Mouse (Mus musculus): ENCODE data around the gene Idh1. TPM values are rescaled to one million over a fixed set of nuclear protein-coding genes. Genes with fewer than 3 reads are reported as not detected.

Gene Idh1
- polyA plus RNA-seq, 1 experiment from 2014 or later, result 292 TPM

GRCm38 (mm10) chr1:65171579-65171978 is 14.7 kb downstream of the Idh1 start:
- Histone ChIP-seq H3K36me3 (ENCODE audit: insufficient read depth, low read length) (peaks cover 47% of the 10 kb centered on the region), H3K9ac (ENCODE audit: low read depth, low read length) (no peak overlapping the region), H3K4me2 (ENCODE audit: low read length) (no peak overlapping the region), H3K4me3 (replicated peaks; ENCODE audit: low read depth, low read length) (no peak overlapping the region), H3K27me3 (ENCODE audit: insufficient read depth, low read length) (no peaks in the 10 kb centered on the region), H3K9me3 (replicated peaks; ENCODE audit: low read length) (no peaks in the 10 kb centered on the region), H3K27ac (no peak overlapping the region), H3K4me1 (replicated peaks; ENCODE audit: insufficient read depth, low read length) (no peaks in the 10 kb centered on the region)
- 93% methylated on average over 4 of the region's 4 CpGs for WGBS
- DNase-seq (ENCODE audit: low spot score) (no peak), ATAC-seq (replicated peaks; ENCODE audit: low FRiP score, low read depth) (no peak)
- no peak for TF ChIP-seq CTCF (IDR thresholded peaks at IDR 0.05; ENCODE audit: low read depth)

- no peak overlapping the region for H3K4me2 ChIP-seq (ENCODE audit: low read length)
- no peak overlapping the region for H3K4me3 ChIP-seq (replicated peaks; ENCODE audit: low read depth, low read length)
- DNase-seq (ENCODE audit: low spot score) (no peak), ATAC-seq (replicated peaks; ENCODE audit: low FRiP score, low read depth) (no peak)
- H3K27ac ChIP-seq, result no peak overlapping the region
- H3K9me3 ChIP-seq (replicated peaks; ENCODE audit: low read length), result no peaks in the 10 kb centered on the region
- no peaks in the 10 kb centered on the region for H3K27me3 ChIP-seq (ENCODE audit: insufficient read depth, low read length)
- H3K36me3 ChIP-seq (ENCODE audit: insufficient read depth, low read length), result peaks cover 58% of the 10 kb centered on the region
- 87% methylated on average over 5 of the region's 5 CpGs for WGBS
- no peaks in the 10 kb centered on the region for H3K4me1 ChIP-seq (replicated peaks; ENCODE audit: insufficient read depth, low read length)
- no peak for TF ChIP-seq CTCF (IDR thresholded peaks at IDR 0.05; ENCODE audit: low read depth)
- no peak overlapping the region for H3K9ac ChIP-seq (ENCODE audit: low read depth, low read length)
These were observed 16.4 kb downstream of the Idh1 start for GRCm38 (mm10) chr1:65169947-65170346.

GRCm38 (mm10) chr1:65169536-65169935 is 16.8 kb downstream of the Idh1 start:
- H3K27me3 ChIP-seq (ENCODE audit: insufficient read depth, low read length), result no peaks in the 10 kb centered on the region
- no peaks in the 10 kb centered on the region for H3K4me1 ChIP-seq (replicated peaks; ENCODE audit: insufficient read depth, low read length)
- DNase-seq (ENCODE audit: low spot score) (no peak), ATAC-seq (replicated peaks; ENCODE audit: low FRiP score, low read depth) (no peak)
- 88% methylated on average over 7 of the region's 7 CpGs for WGBS
- no peak overlapping the region for H3K4me2 ChIP-seq (ENCODE audit: low read length)
- no peak overlapping the region for H3K9ac ChIP-seq (ENCODE audit: low read depth, low read length)
- no peaks in the 10 kb centered on the region for H3K9me3 ChIP-seq (replicated peaks; ENCODE audit: low read length)
- no peak overlapping the region for H3K27ac ChIP-seq
- H3K36me3 ChIP-seq (ENCODE audit: insufficient read depth, low read length), result peaks cover 60% of the 10 kb centered on the region
- no peak for TF ChIP-seq CTCF (IDR thresholded peaks at IDR 0.05; ENCODE audit: low read depth)
- H3K4me3 ChIP-seq (replicated peaks; ENCODE audit: low read depth, low read length), result no peak overlapping the region

- no peak for TF ChIP-seq CTCF (IDR thresholded peaks at IDR 0.05; ENCODE audit: low read depth)
- peaks cover 65% of the 10 kb centered on the region for H3K36me3 ChIP-seq (ENCODE audit: insufficient read depth, low read length)
- H3K9me3 ChIP-seq (replicated peaks; ENCODE audit: low read length), result no peaks in the 10 kb centered on the region
- H3K4me2 ChIP-seq (ENCODE audit: low read length), result no peak overlapping the region
- no peak overlapping the region for H3K9ac ChIP-seq (ENCODE audit: low read depth, low read length)
- no peaks in the 10 kb centered on the region for H3K4me1 ChIP-seq (replicated peaks; ENCODE audit: insufficient read depth, low read length)
- ATAC-seq (replicated peaks; ENCODE audit: low FRiP score, low read depth) (no peak), DNase-seq (ENCODE audit: low spot score) (no peak)
- H3K4me3 ChIP-seq (replicated peaks; ENCODE audit: low read depth, low read length), result no peak overlapping the region
- WGBS, result 71% methylated on average over 1 of the region's 1 CpGs
- no peak overlapping the region for H3K27ac ChIP-seq
- H3K27me3 ChIP-seq (ENCODE audit: insufficient read depth, low read length), result no peaks in the 10 kb centered on the region
These were observed 18.8 kb downstream of the Idh1 start for GRCm38 (mm10) chr1:65167496-65167895.

- no peaks in the 10 kb centered on the region for H3K27me3 ChIP-seq (ENCODE audit: insufficient read depth, low read length)
- no peak overlapping the region for H3K4me3 ChIP-seq (replicated peaks; ENCODE audit: low read depth, low read length)
- no peaks in the 10 kb centered on the region for H3K4me1 ChIP-seq (replicated peaks; ENCODE audit: insufficient read depth, low read length)
- no peak overlapping the region for H3K9ac ChIP-seq (ENCODE audit: low read depth, low read length)
- peak; percentile 54 for TF ChIP-seq CTCF (IDR thresholded peaks at IDR 0.05; ENCODE audit: low read depth)
- ATAC-seq (replicated peaks; ENCODE audit: low FRiP score, low read depth) (no peak), DNase-seq (ENCODE audit: low spot score) (no peak)
- no peaks in the 10 kb centered on the region for H3K9me3 ChIP-seq (replicated peaks; ENCODE audit: low read length)
- H3K36me3 ChIP-seq (ENCODE audit: insufficient read depth, low read length), result peaks cover 57% of the 10 kb centered on the region
- H3K4me2 ChIP-seq (ENCODE audit: low read length), result no peak overlapping the region
- no peak overlapping the region for H3K27ac ChIP-seq
- 100% methylated on average over 1 of the region's 1 CpGs for WGBS
These were observed 24.1 kb downstream of the Idh1 start for GRCm38 (mm10) chr1:65162210-65162609.

GRCm38 (mm10) chr1:65156111-65156510 is 30.2 kb downstream of the Idh1 start:
- 92% methylated on average over 5 of the region's 5 CpGs for WGBS
- H3K27ac ChIP-seq, result no peak overlapping the region
- H3K36me3 ChIP-seq (ENCODE audit: insufficient read depth, low read length), result peaks cover 14% of the 10 kb centered on the region
- no peak overlapping the region for H3K4me3 ChIP-seq (replicated peaks; ENCODE audit: low read depth, low read length)
- DNase-seq (ENCODE audit: low spot score) (no peak), ATAC-seq (replicated peaks; ENCODE audit: low FRiP score, low read depth) (no peak)
- no peaks in the 10 kb centered on the region; the same call in 1 of the 2 replicates for H3K4me1 ChIP-seq (replicated peaks; ENCODE audit: insufficient read depth, low read length)
- no peak overlapping the region for H3K4me2 ChIP-seq (ENCODE audit: low read length)
- no peak for TF ChIP-seq CTCF (IDR thresholded peaks at IDR 0.05; ENCODE audit: low read depth)
- H3K27me3 ChIP-seq (ENCODE audit: insufficient read depth, low read length), result no peaks in the 10 kb centered on the region
- H3K9ac ChIP-seq (ENCODE audit: low read depth, low read length), result no peak overlapping the region
- no peaks in the 10 kb centered on the region for H3K9me3 ChIP-seq (replicated peaks; ENCODE audit: low read length)

- TF ChIP-seq CTCF (IDR thresholded peaks at IDR 0.05; ENCODE audit: low read depth), result no peak
- peak; percentile 94 for ATAC-seq (replicated peaks; ENCODE audit: low FRiP score, low read depth)
- H3K27ac ChIP-seq, result peak overlapping the region; percentile 36; the same call in 1 of the 2 replicates
These were observed 31.5 kb downstream of the Idh1 start for GRCm38 (mm10) chr1:65154814-65155213.

More at GRCm38 (mm10) chr1:65154814-65155213, 31.5 kb downstream of the Idh1 start:
- Histone ChIP-seq H3K36me3 (ENCODE audit: insufficient read depth, low read length) (peaks cover 3% of the 10 kb centered on the region; the same call in 1 of the 2 replicates), H3K4me2 (ENCODE audit: low read length) (no peak overlapping the region), H3K9ac (ENCODE audit: low read depth, low read length) (no peak overlapping the region), H3K9me3 (replicated peaks; ENCODE audit: low read length) (no peaks in the 10 kb centered on the region), H3K4me3 (replicated peaks; ENCODE audit: low read depth, low read length) (no peak overlapping the region), H3K27me3 (ENCODE audit: insufficient read depth, low read length) (no peaks in the 10 kb centered on the region), H3K4me1 (replicated peaks; ENCODE audit: insufficient read depth, low read length) (no peaks in the 10 kb centered on the region; the same call in 1 of the 2 replicates)
- peak; percentile 44 for DNase-seq (ENCODE audit: low spot score)

All from kidney, postnatal 0 days (tissue).